Mouse (Mus musculus): ENCODE data around the gene Ehmt2. TPM values are rescaled to one million over a fixed set of nuclear protein-coding genes. Genes with fewer than 3 reads are reported as not detected.

Ehmt2 gene
- polyA plus RNA-seq, 1 experiment from 2014 or later: 35.8 TPM

- ATAC-seq: no peak
Measured at GRCm38 (mm10) chr17:34879336-34879879, 18.9 kb upstream of the Ehmt2 start, which contains the start of gene Zbtb12. Gene Zbtb12 (plus strand): TSS chr17:34879483.

GRCm38 (mm10) chr17:34881166-34881565, 17.1 kb upstream of the Ehmt2 start:
- H3K4me3 ChIP-seq (ENCODE audit: low read depth, low read length): no peak overlapping the region; the same call in 1 of the 2 replicates

More at GRCm38 (mm10) chr17:34879336-34879879, 18.9 kb upstream of the Ehmt2 start, which contains the start of gene Zbtb12:
- WGBS: 51% methylated on average over 11 of the region's 11 CpGs
- Histone ChIP-seq H3K27ac (ENCODE audit: low read depth, low read length) (no peak within 1 kb of the TSS), H3K4me1 (replicated peaks; ENCODE audit: control insufficient read depth, insufficient read depth, low read length) (no peaks in the 10 kb centered on the region; the same call in 1 of the 2 replicates), H3K4me3 (ENCODE audit: low read depth, low read length) (no peak within 1 kb of the TSS), H3K36me3 (ENCODE audit: control insufficient read depth, insufficient read depth) (no peaks in the 10 kb centered on the region), H3K4me2 (replicated peaks; ENCODE audit: low read depth) (peak within 1 kb of the TSS; percentile 43), H3K9me3 (ENCODE audit: control insufficient read depth) (no peaks in the 10 kb centered on the region), H3K9ac (ENCODE audit: low read depth, low read length) (no peak within 1 kb of the TSS), H3K27me3 (replicated peaks; ENCODE audit: control insufficient read depth, insufficient read depth, low read length) (no peaks in the 10 kb centered on the region)
- TF ChIP-seq CTCF (IDR thresholded peaks at IDR 0.05; ENCODE audit: low read depth): no peak

GRCm38 (mm10) chr17:34881683-34882310, 16.5 kb upstream of the Ehmt2 start, which contains the start of gene Gm20547:
Gene Gm20547 (minus strand): TSS chr17:34882042.
- WGBS: 5% methylated on average over 15 of the region's 15 CpGs
- Histone ChIP-seq H3K4me2 (replicated peaks; ENCODE audit: low read depth) (peak within 1 kb of the TSS; percentile 60), H3K27me3 (replicated peaks; ENCODE audit: control insufficient read depth, insufficient read depth, low read length) (no peaks in the 10 kb centered on the region), H3K9ac (ENCODE audit: low read depth, low read length) (peak within 1 kb of the TSS; percentile 37; the same call in 1 of the 2 replicates), H3K4me1 (replicated peaks; ENCODE audit: control insufficient read depth, insufficient read depth, low read length) (no peaks in the 10 kb centered on the region; the same call in 1 of the 2 replicates), H3K27ac (ENCODE audit: low read depth, low read length) (peak within 1 kb of the TSS; percentile 54), H3K9me3 (ENCODE audit: control insufficient read depth) (no peaks in the 10 kb centered on the region), H3K4me3 (ENCODE audit: low read depth, low read length) (peak within 1 kb of the TSS; percentile 31), H3K36me3 (ENCODE audit: control insufficient read depth, insufficient read depth) (no peaks in the 10 kb centered on the region)
- no peak for TF ChIP-seq CTCF (IDR thresholded peaks at IDR 0.05; ENCODE audit: low read depth)
- ATAC-seq: peak; percentile 25; the same call in 1 of the 2 replicates

More at GRCm38 (mm10) chr17:34881166-34881565, 17.1 kb upstream of the Ehmt2 start:
- no peaks in the 10 kb centered on the region for H3K9me3 ChIP-seq (ENCODE audit: control insufficient read depth)
- no peaks in the 10 kb centered on the region for H3K36me3 ChIP-seq (ENCODE audit: control insufficient read depth, insufficient read depth)
- no peak for ATAC-seq
- H3K4me2 ChIP-seq (replicated peaks; ENCODE audit: low read depth): peak overlapping the region; percentile 60
- no peaks in the 10 kb centered on the region; the same call in 1 of the 2 replicates for H3K4me1 ChIP-seq (replicated peaks; ENCODE audit: control insufficient read depth, insufficient read depth, low read length)
- H3K9ac ChIP-seq (ENCODE audit: low read depth, low read length): peak overlapping the region; percentile 37; the same call in 1 of the 2 replicates
- no peaks in the 10 kb centered on the region for H3K27me3 ChIP-seq (replicated peaks; ENCODE audit: control insufficient read depth, insufficient read depth, low read length)
- H3K27ac ChIP-seq (ENCODE audit: low read depth, low read length): peak overlapping the region; percentile 54; the same call in 1 of the 2 replicates
- no peak for TF ChIP-seq CTCF (IDR thresholded peaks at IDR 0.05; ENCODE audit: low read depth)

GRCm38 (mm10) chr17:34883332-34883731, 14.9 kb upstream of the Ehmt2 start:
- no peak for ATAC-seq
- H3K4me2 ChIP-seq (replicated peaks; ENCODE audit: low read depth): no peak overlapping the region
- peak; percentile 62 for TF ChIP-seq CTCF (IDR thresholded peaks at IDR 0.05; ENCODE audit: low read depth)
- H3K9ac ChIP-seq (ENCODE audit: low read depth, low read length): no peak overlapping the region
- WGBS: 56% methylated on average over 3 of the region's 3 CpGs
- H3K27me3 ChIP-seq (replicated peaks; ENCODE audit: control insufficient read depth, insufficient read depth, low read length): no peaks in the 10 kb centered on the region
- H3K4me1 ChIP-seq (replicated peaks; ENCODE audit: control insufficient read depth, insufficient read depth, low read length): no peaks in the 10 kb centered on the region; the same call in 1 of the 2 replicates
- no peaks in the 10 kb centered on the region for H3K36me3 ChIP-seq (ENCODE audit: control insufficient read depth, insufficient read depth)
- no peaks in the 10 kb centered on the region for H3K9me3 ChIP-seq (ENCODE audit: control insufficient read depth)
- H3K4me3 ChIP-seq (ENCODE audit: low read depth, low read length): no peak overlapping the region
- no peak overlapping the region for H3K27ac ChIP-seq (ENCODE audit: low read depth, low read length)

- TF ChIP-seq CTCF (IDR thresholded peaks at IDR 0.05; ENCODE audit: low read depth): no peak
- H3K9ac ChIP-seq (ENCODE audit: low read depth, low read length): no peak overlapping the region
- WGBS: 93% methylated on average over 6 of the region's 6 CpGs
- H3K36me3 ChIP-seq (ENCODE audit: control insufficient read depth, insufficient read depth): no peaks in the 10 kb centered on the region
- H3K4me2 ChIP-seq (replicated peaks; ENCODE audit: low read depth): no peak overlapping the region
- ATAC-seq: no peak
- H3K4me1 ChIP-seq (replicated peaks; ENCODE audit: control insufficient read depth, insufficient read depth, low read length): no peaks in the 10 kb centered on the region; the same call in 1 of the 2 replicates
- H3K27me3 ChIP-seq (replicated peaks; ENCODE audit: control insufficient read depth, insufficient read depth, low read length): no peaks in the 10 kb centered on the region
- H3K9me3 ChIP-seq (ENCODE audit: control insufficient read depth): no peaks in the 10 kb centered on the region
- no peak overlapping the region for H3K27ac ChIP-seq (ENCODE audit: low read depth, low read length)
- H3K4me3 ChIP-seq (ENCODE audit: low read depth, low read length): no peak overlapping the region
Measured at GRCm38 (mm10) chr17:34884704-34885103, 13.6 kb upstream of the Ehmt2 start.

GRCm38 (mm10) chr17:34885615-34886014, 12.7 kb upstream of the Ehmt2 start:
- 77% methylated on average over 3 of the region's 3 CpGs for WGBS
- ATAC-seq: no peak
- no peak for TF ChIP-seq CTCF (IDR thresholded peaks at IDR 0.05; ENCODE audit: low read depth)

More at GRCm38 (mm10) chr17:34885615-34886014, 12.7 kb upstream of the Ehmt2 start:
- Histone ChIP-seq H3K27ac (ENCODE audit: low read depth, low read length) (no peak overlapping the region), H3K4me1 (replicated peaks; ENCODE audit: control insufficient read depth, insufficient read depth, low read length) (no peaks in the 10 kb centered on the region; the same call in 1 of the 2 replicates), H3K9ac (ENCODE audit: low read depth, low read length) (no peak overlapping the region), H3K4me2 (replicated peaks; ENCODE audit: low read depth) (no peak overlapping the region), H3K9me3 (ENCODE audit: control insufficient read depth) (no peaks in the 10 kb centered on the region), H3K4me3 (ENCODE audit: low read depth, low read length) (no peak overlapping the region), H3K36me3 (ENCODE audit: control insufficient read depth, insufficient read depth) (no peaks in the 10 kb centered on the region), H3K27me3 (replicated peaks; ENCODE audit: control insufficient read depth, insufficient read depth, low read length) (no peaks in the 10 kb centered on the region)
